Mouse (Mus musculus) MEL (cell line): ENCODE data around the gene Ufl1. TPM values are rescaled to one million over a fixed set of nuclear protein-coding genes. Genes with fewer than 3 reads are reported as not detected.
"Not testable (repeated sequence)": the region's sequence is repeated elsewhere in the genome, so short reads cannot be mapped to it uniquely, and the experiment has no call there.

ENCODE experiments used
- DNase-seq: peaks from one replicate; pipeline ENCODE4 v3.0.0; 2011; ENCODE audit warnings: low read depth, low spot score
- H3K27ac ChIP-seq: 2 replicates; pipeline ENCODE4 v1.5.1; 2012; ENCODE audit warnings: low read depth, mild to moderate bottlenecking, control low read depth, low read length, moderate library complexity; ENCODE audit not compliant: control insufficient read depth
- H3K27me3 ChIP-seq, 2 experiments: fragments of 150-350 bp in 1 of 2; sonication (generic) in 1 of 2; 2 replicates each; pipeline ENCODE4 v1.6.1; 2012; ENCODE audit warnings: low read length in 2 of 2, mild to moderate bottlenecking in 2 of 2, improper control_type of control experiment in 1 of 2, moderate library complexity in 1 of 2; ENCODE audit not compliant: insufficient read depth in 2 of 2, control insufficient read depth in 1 of 2
- H3K36me3 ChIP-seq, 2 experiments: 2 replicates each; pipeline ENCODE4 v1.6.1; 2012 to 2014; ENCODE audit warnings: low read length in 2 of 2, improper control_type of control experiment in 1 of 2, inconsistent platforms in 1 of 2, mild to moderate bottlenecking in 1 of 2; ENCODE audit not compliant: insufficient read depth in 2 of 2, control insufficient read depth in 1 of 2
- H3K4me1 ChIP-seq, 2 experiments: fragments of 150-350 bp in 1 of 2; sonication (generic) in 1 of 2; 2 replicates each; pipeline ENCODE4 v1.6.1; 2012; ENCODE audit warnings: low read length in 2 of 2, improper control_type of control experiment in 1 of 2, mild to moderate bottlenecking in 1 of 2; ENCODE audit not compliant: insufficient read depth in 2 of 2, control insufficient read depth in 1 of 2
- H3K4me3 ChIP-seq, 2 experiments: fragments of 150-350 bp in 1 of 2; sonication (generic) in 1 of 2; 2 replicates each; pipeline ENCODE4 v1.5.1; 2012; ENCODE audit warnings: low read depth in 2 of 2, low read length in 2 of 2, mild to moderate bottlenecking in 2 of 2, moderate library complexity in 2 of 2, control low read depth in 1 of 2, improper control_type of control experiment in 1 of 2; ENCODE audit not compliant: control insufficient read depth in 1 of 2, insufficient read depth in 1 of 2
- H3K79me2 ChIP-seq: 2 replicates; pipeline ENCODE4 v1.6.1; 2012; ENCODE audit warnings: mild to moderate bottlenecking, low read length, moderate library complexity; ENCODE audit not compliant: control insufficient read depth, poor library complexity, insufficient read depth
- H3K9ac ChIP-seq: 2 replicates; pipeline ENCODE4 v1.6.1; 2012; ENCODE audit warnings: low read depth, mild to moderate bottlenecking, control low read depth, low read length, moderate library complexity; ENCODE audit not compliant: control insufficient read depth, poor library complexity, severe bottlenecking
- H3K9me3 ChIP-seq: fragments of 150-350 bp; sonication (generic); replicated peaks from 2 replicates; pipeline ENCODE4 v1.6.1; 2012; ENCODE audit warnings: mild to moderate bottlenecking, low read length, improper control_type of control experiment, moderate library complexity; ENCODE audit not compliant: insufficient read depth
- BHLHE40 ChIP-seq: IDR thresholded peaks from 2 replicates; pipeline ENCODE4 v1.6.1; 2012; ENCODE audit warnings: low read depth, mild to moderate bottlenecking, inconsistent platforms, low read length, improper control_type of control experiment, borderline replicate concordance
- E2F4 ChIP-seq: IDR thresholded peaks from 2 replicates; pipeline ENCODE4 v1.6.1; 2011; ENCODE audit warnings: low read depth, low read length, improper control_type of control experiment, borderline replicate concordance
- ELF1 ChIP-seq: IDR thresholded peaks from 2 replicates; pipeline ENCODE4 v1.6.1; 2014; ENCODE audit warnings: low read depth, mild to moderate bottlenecking, inconsistent platforms, low read length, improper control_type of control experiment, moderate library complexity
- EP300 ChIP-seq, 2 experiments: IDR thresholded peaks; 2 replicates each; pipeline ENCODE4 v1.6.1; 2011; ENCODE audit warnings: improper control_type of control experiment in 2 of 2, low read length in 2 of 2, low read depth in 1 of 2, mild to moderate bottlenecking in 1 of 2
- ETS1 ChIP-seq: IDR thresholded peaks from 2 replicates; pipeline ENCODE4 v1.6.1; 2012; ENCODE audit warnings: low read depth, mild to moderate bottlenecking, inconsistent platforms, low read length, improper control_type of control experiment, moderate library complexity
- GATA1 ChIP-seq: IDR thresholded peaks from 2 replicates; pipeline ENCODE4 v1.6.1; 2011; ENCODE audit warnings: low read depth, low read length, improper control_type of control experiment
- JUND ChIP-seq: IDR thresholded peaks from 2 replicates; pipeline ENCODE4 v1.6.1; 2011; ENCODE audit warnings: low read depth, mild to moderate bottlenecking, improper control_type of control experiment, low read length
- MAFK ChIP-seq: IDR thresholded peaks from 2 replicates; pipeline ENCODE4 v1.6.1; 2011; ENCODE audit warnings: low read depth, mild to moderate bottlenecking, low read length, improper control_type of control experiment, borderline replicate concordance
- MAX ChIP-seq: IDR thresholded peaks from 2 replicates; pipeline ENCODE4 v1.6.1; 2011; ENCODE audit warnings: low read length, improper control_type of control experiment
- MXI1 ChIP-seq: IDR thresholded peaks from 2 replicates; pipeline ENCODE4 v1.6.1; 2011; ENCODE audit warnings: mild to moderate bottlenecking, low read depth, low read length, improper control_type of control experiment
- MYB ChIP-seq: IDR thresholded peaks from 2 replicates; pipeline ENCODE4 v1.6.1; 2011; ENCODE audit warnings: mild to moderate bottlenecking, low read depth, low read length, improper control_type of control experiment
- POLR2AphosphoS2 ChIP-seq: IDR thresholded peaks from 2 replicates; pipeline ENCODE4 v1.6.1; 2011; ENCODE audit warnings: low read length, improper control_type of control experiment
- TAL1 ChIP-seq: IDR thresholded peaks from 2 replicates; pipeline ENCODE4 v1.6.1; 2012; ENCODE audit warnings: mild to moderate bottlenecking, inconsistent platforms, low read length, moderate library complexity, mixed read lengths
- TBP ChIP-seq: IDR thresholded peaks from 2 replicates; pipeline ENCODE4 v1.8.0; 2011; ENCODE audit warnings: low read depth, low read length, improper control_type of control experiment
- UBTF ChIP-seq: IDR thresholded peaks from 2 replicates; pipeline ENCODE4 v1.6.1; 2012; ENCODE audit warnings: low read depth, mild to moderate bottlenecking, inconsistent platforms, low read length, improper control_type of control experiment, moderate library complexity, borderline replicate concordance; ENCODE audit not compliant: insufficient read depth
- USF1 ChIP-seq: IDR thresholded peaks from 2 replicates; pipeline ENCODE4 v1.6.1; 2014; ENCODE audit warnings: low read depth, mild to moderate bottlenecking, inconsistent platforms, low read length, improper control_type of control experiment, moderate library complexity
- ZC3H11A ChIP-seq: IDR thresholded peaks from 2 replicates; pipeline ENCODE4 v1.6.1; 2012; ENCODE audit warnings: low read depth, mild to moderate bottlenecking, inconsistent platforms, low read length, improper control_type of control experiment
- ZMIZ1 ChIP-seq: IDR thresholded peaks from 2 replicates; pipeline ENCODE4 v1.6.1; 2012; ENCODE audit warnings: low read depth, mild to moderate bottlenecking, inconsistent platforms, low read length, improper control_type of control experiment, moderate library complexity
- polyA plus RNA-seq, 2 experiments: library from polyadenylated mRNA; stranded (reverse) in 1 of 2; unstranded in 1 of 2; fragments of >175 nt in 1 of 2; fragments of >200 nt in 1 of 2; gene quantifications; 2 replicates each; pipeline versions ENCODE4 v1.2.1 to v1.2.4; 2012; ENCODE audit warnings: low replicate concordance in 2 of 2, low read depth in 1 of 2; ENCODE audit not compliant: insufficient read length in 2 of 2, insufficient read depth in 1 of 2, missing spikeins in 1 of 2
- total RNA-seq: library from RNA; depleted of rRNA; stranded (reverse); fragments of 300-350 nt; gene quantifications from 2 replicates; pipeline ENCODE4 v1.2.3, GENCODE M21; 2012

Gene Ufl1
- total and polyA plus RNA-seq, 3 experiments = 17.3 to 344 (median 24.7) TPM

- no peak for TF ChIP-seq BHLHE40
These were observed 14.5 kb downstream of the Ufl1 start (continued) for GRCm38 (mm10) chr4:25267144-25267543.

- H3K9me3 ChIP-seq = no peaks in the 10 kb centered on the region
- peaks cover 12 to 13% of the 10 kb centered on the region in 2 experiments for H3K36me3 ChIP-seq
- no peaks in the 10 kb centered on the region for H3K79me2 ChIP-seq
- H3K27ac ChIP-seq = no peak overlapping the region
- TF ChIP-seq TBP = no peak
- TF ChIP-seq TAL1 = peak; percentile 8; the same call in 1 of the 2 replicates
- TF ChIP-seq MXI1 = no peak
- TF ChIP-seq EP300 (IDR thresholded peaks at IDR 0.05; ENCODE audit: low read depth in 1 of 2, low read length in 2 of 2) = no peak
- TF ChIP-seq GATA1 = 0 out of 2 replicates have a peak, but pooled peaks have one; percentile 14
- TF ChIP-seq E2F4 = no peak
- H3K9ac ChIP-seq = no peak overlapping the region
- H3K4me1 ChIP-seq = peaks cover 2 to 4% of the 10 kb centered on the region in 2 experiments; a peak in 3 of 4 replicates
- H3K27me3 ChIP-seq = no peaks in the 10 kb centered on the region
- peak; percentile 9 for DNase-seq
- H3K4me3 ChIP-seq = no peak overlapping the region
These were observed 23.7 kb downstream of the Ufl1 start for GRCm38 (mm10) chr4:25257822-25258398.

DNA sequence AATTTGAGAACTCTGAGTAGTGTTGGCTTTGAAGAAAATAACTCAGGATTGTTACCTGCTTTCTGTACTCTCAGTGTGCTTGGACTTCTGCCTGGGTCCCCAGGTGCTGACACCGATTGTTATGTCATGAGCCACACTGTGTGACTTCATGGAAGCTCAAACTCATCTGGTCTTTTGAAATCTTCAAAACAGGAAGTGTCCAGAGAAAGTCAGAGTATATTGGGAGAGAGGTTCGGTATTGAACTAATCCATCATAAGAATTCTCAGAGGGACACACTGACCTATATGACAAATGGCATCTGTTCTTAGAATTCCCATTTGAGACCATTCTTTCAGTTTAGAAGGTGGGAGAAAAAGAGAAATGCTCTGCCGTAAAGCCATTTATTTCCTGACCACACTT is 38.8 kb downstream of the Ufl1 start, which contains the start of gene Fhl5:
Gene Fhl5, minus strand, starts transcription at position 101 of the 400 bp plus-strand sequence.
- Histone ChIP-seq H3K27me3 (no peaks in the 10 kb centered on the region), H3K4me3 (no peak within 1 kb of the TSS), H3K9me3 (no peaks in the 10 kb centered on the region), H3K79me2 (no peaks in the 10 kb centered on the region), H3K27ac (no peak within 1 kb of the TSS), H3K36me3 (no peaks in the 10 kb centered on the region), H3K9ac (no peak within 1 kb of the TSS), H3K4me1 (no peaks in the 10 kb centered on the region)
- DNase-seq = no peak
- TF ChIP-seq USF1 (no peak), MAX (no peak), JUND (no peak), BHLHE40 (no peak), UBTF (no peak), ELF1 (no peak), MYB (no peak), ETS1 (no peak), MAFK (no peak), POLR2AphosphoS2 (no peak), ZMIZ1 (no peak), ZC3H11A (no peak)

- H3K36me3 ChIP-seq, H3K9me3 ChIP-seq, H3K4me1 ChIP-seq, H3K27ac ChIP-seq, DNase-seq, H3K27me3 ChIP-seq, H3K4me3 ChIP-seq, H3K9ac ChIP-seq, H3K79me2 ChIP-seq: not testable (repeated sequence)
These were observed 46.0 kb downstream of the Ufl1 start for GRCm38 (mm10) chr4:25235663-25236062.

- not testable (repeated sequence) for H3K4me1 ChIP-seq, H3K27ac ChIP-seq, DNase-seq, H3K9me3 ChIP-seq, H3K36me3 ChIP-seq, H3K4me3 ChIP-seq, H3K9ac ChIP-seq, H3K79me2 ChIP-seq, H3K27me3 ChIP-seq
These were observed 47.9 kb downstream of the Ufl1 start for GRCm38 (mm10) chr4:25233767-25234166.
